Mouse (Mus musculus): Measurements from ENCODE around the gene Ros1. TPM values are rescaled to one million over a fixed set of nuclear protein-coding genes. Genes with fewer than 3 reads are reported as not detected.

Ros1 gene
- polyA plus RNA-seq, 1 experiment from 2014 or later, result not detected

GRCm38 (mm10) chr10:52106164-52106757 is 88.8 kb downstream of the Ros1 start:
- Histone ChIP-seq H3K4me2 (replicated peaks; ENCODE audit: low read depth, low read length) (no peak overlapping the region), H3K9me3 (ENCODE audit: control insufficient read depth, low read length) (no peaks in the 10 kb centered on the region), H3K36me3 (ENCODE audit: control insufficient read depth, insufficient read depth, low read length) (no peaks in the 10 kb centered on the region), H3K27me3 (ENCODE audit: control insufficient read depth, insufficient read depth, low read length) (no peaks in the 10 kb centered on the region), H3K4me3 (ENCODE audit: low read depth, low read length) (no peak overlapping the region), H3K27ac (ENCODE audit: low read depth, low read length) (no peak overlapping the region), H3K9ac (ENCODE audit: low read depth, low read length) (no peak overlapping the region), H3K4me1 (replicated peaks; ENCODE audit: control insufficient read depth, insufficient read depth, low read length) (no peaks in the 10 kb centered on the region)
- DNase-seq (ENCODE audit: low spot score) (peak; percentile 69), ATAC-seq (ENCODE audit: low FRiP score) (peak; percentile 79)
- WGBS, result 41% methylated on average over 4 of the region's 4 CpGs

- Histone ChIP-seq H3K4me3 (ENCODE audit: low read depth, low read length) (no peak overlapping the region), H3K36me3 (ENCODE audit: control insufficient read depth, insufficient read depth, low read length) (no peaks in the 10 kb centered on the region), H3K9me3 (ENCODE audit: control insufficient read depth, low read length) (no peaks in the 10 kb centered on the region), H3K4me1 (replicated peaks; ENCODE audit: control insufficient read depth, insufficient read depth, low read length) (no peaks in the 10 kb centered on the region), H3K4me2 (replicated peaks; ENCODE audit: low read depth, low read length) (no peak overlapping the region), H3K27me3 (ENCODE audit: control insufficient read depth, insufficient read depth, low read length) (no peaks in the 10 kb centered on the region), H3K9ac (ENCODE audit: low read depth, low read length) (no peak overlapping the region), H3K27ac (ENCODE audit: low read depth, low read length) (no peak overlapping the region)
- 86% methylated on average over 1 of the region's 1 CpGs for WGBS
- ATAC-seq (ENCODE audit: low FRiP score) (no peak), DNase-seq (ENCODE audit: low spot score) (no peak)
Observed at GRCm38 (mm10) chr10:52101273-52101672, 93.8 kb downstream of the Ros1 start.

- Histone ChIP-seq H3K4me3 (ENCODE audit: low read depth, low read length) (no peak overlapping the region), H3K36me3 (ENCODE audit: control insufficient read depth, insufficient read depth, low read length) (no peaks in the 10 kb centered on the region), H3K4me2 (replicated peaks; ENCODE audit: low read depth, low read length) (no peak overlapping the region), H3K9me3 (ENCODE audit: control insufficient read depth, low read length) (no peaks in the 10 kb centered on the region), H3K4me1 (replicated peaks; ENCODE audit: control insufficient read depth, insufficient read depth, low read length) (no peaks in the 10 kb centered on the region), H3K27me3 (ENCODE audit: control insufficient read depth, insufficient read depth, low read length) (no peaks in the 10 kb centered on the region), H3K9ac (ENCODE audit: low read depth, low read length) (no peak overlapping the region), H3K27ac (ENCODE audit: low read depth, low read length) (no peak overlapping the region)
- DNase-seq (ENCODE audit: low spot score) (no peak), ATAC-seq (ENCODE audit: low FRiP score) (no peak)
- 91% methylated on average over 4 of the region's 4 CpGs for WGBS
Observed at GRCm38 (mm10) chr10:52092181-52092580, 102.9 kb downstream of the Ros1 start.

DNA sequence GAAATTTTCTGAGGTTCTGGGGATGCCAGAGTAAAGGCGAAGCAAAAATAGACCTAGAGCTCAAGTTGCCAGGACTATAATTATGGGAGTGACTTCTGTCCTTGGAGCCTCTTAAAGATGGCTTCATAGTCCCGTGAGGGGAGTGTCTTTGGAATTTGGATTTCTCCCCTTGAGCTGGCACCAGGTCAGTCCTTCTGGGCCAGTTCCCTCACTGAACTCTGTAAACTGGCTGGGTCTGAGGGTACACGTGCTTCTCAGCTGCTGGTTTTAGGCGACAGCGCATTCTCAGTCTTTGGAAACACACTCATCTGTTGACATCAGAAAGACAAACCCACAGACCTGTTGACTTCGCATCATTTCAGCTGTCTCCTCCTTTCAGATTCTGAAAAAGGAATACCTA is 108.4 kb downstream of the Ros1 start:
- Histone ChIP-seq H3K9ac (ENCODE audit: low read depth, low read length) (no peak overlapping the region), H3K4me3 (ENCODE audit: low read depth, low read length) (no peak overlapping the region), H3K4me2 (replicated peaks; ENCODE audit: low read depth, low read length) (no peak overlapping the region), H3K27ac (ENCODE audit: low read depth, low read length) (no peak overlapping the region), H3K9me3 (ENCODE audit: control insufficient read depth, low read length) (no peaks in the 10 kb centered on the region), H3K27me3 (ENCODE audit: control insufficient read depth, insufficient read depth, low read length) (no peaks in the 10 kb centered on the region), H3K4me1 (replicated peaks; ENCODE audit: control insufficient read depth, insufficient read depth, low read length) (no peaks in the 10 kb centered on the region), H3K36me3 (ENCODE audit: control insufficient read depth, insufficient read depth, low read length) (no peaks in the 10 kb centered on the region)
- 83% methylated on average over 6 of the region's 6 CpGs for WGBS
- ATAC-seq (ENCODE audit: low FRiP score) (no peak), DNase-seq (ENCODE audit: low spot score) (no peak)

GRCm38 (mm10) chr10:52072482-52072881 is 122.6 kb downstream of the Ros1 start:
- Histone ChIP-seq H3K4me2 (replicated peaks; ENCODE audit: low read depth, low read length) (no peak overlapping the region), H3K4me3 (ENCODE audit: low read depth, low read length) (no peak overlapping the region), H3K4me1 (replicated peaks; ENCODE audit: control insufficient read depth, insufficient read depth, low read length) (no peaks in the 10 kb centered on the region), H3K27ac (ENCODE audit: low read depth, low read length) (no peak overlapping the region), H3K36me3 (ENCODE audit: control insufficient read depth, insufficient read depth, low read length) (no peaks in the 10 kb centered on the region), H3K27me3 (ENCODE audit: control insufficient read depth, insufficient read depth, low read length) (no peaks in the 10 kb centered on the region), H3K9me3 (ENCODE audit: control insufficient read depth, low read length) (no peaks in the 10 kb centered on the region), H3K9ac (ENCODE audit: low read depth, low read length) (no peak overlapping the region)
- ATAC-seq (ENCODE audit: low FRiP score) (peak; percentile 65; the same call in 1 of the 2 replicates), DNase-seq (ENCODE audit: low spot score) (peak; percentile 65)

GRCm38 (mm10) chr10:52048287-52048686 is 146.8 kb downstream of the Ros1 start:
- WGBS, result 74% methylated on average over 3 of the region's 3 CpGs
- H3K4me3 ChIP-seq (ENCODE audit: low read depth, low read length), result no peak overlapping the region
- no peak overlapping the region for H3K9ac ChIP-seq (ENCODE audit: low read depth, low read length)
- no peaks in the 10 kb centered on the region for H3K4me1 ChIP-seq (replicated peaks; ENCODE audit: control insufficient read depth, insufficient read depth, low read length)
- H3K27ac ChIP-seq (ENCODE audit: low read depth, low read length), result no peak overlapping the region
- no peak for ATAC-seq (ENCODE audit: low FRiP score)
- no peaks in the 10 kb centered on the region for H3K9me3 ChIP-seq (ENCODE audit: control insufficient read depth, low read length)
- H3K27me3 ChIP-seq (ENCODE audit: control insufficient read depth, insufficient read depth, low read length), result no peaks in the 10 kb centered on the region
- no peak for DNase-seq (ENCODE audit: low spot score)
- no peak overlapping the region for H3K4me2 ChIP-seq (replicated peaks; ENCODE audit: low read depth, low read length)
- no peaks in the 10 kb centered on the region for H3K36me3 ChIP-seq (ENCODE audit: control insufficient read depth, insufficient read depth, low read length)

DNA sequence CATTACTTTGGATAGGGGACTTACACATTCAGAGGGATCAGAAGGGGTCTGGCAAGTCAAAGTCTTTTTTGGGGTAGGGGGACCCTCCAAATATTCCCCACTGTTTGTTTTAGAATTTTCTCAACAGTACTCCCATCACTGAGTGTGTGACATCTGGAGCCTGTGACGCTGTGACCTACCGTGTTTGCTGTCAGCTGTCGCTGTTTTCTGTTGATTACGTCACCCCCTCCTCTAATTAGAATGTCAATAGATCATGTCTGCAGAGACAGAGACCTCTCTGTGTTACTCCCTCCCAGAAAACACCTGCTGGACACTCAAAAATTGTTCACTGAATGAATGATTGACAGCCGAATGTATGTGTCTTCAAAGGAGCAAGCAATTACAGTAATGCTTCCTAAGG is 152.0 kb downstream of the Ros1 start:
- H3K4me1 ChIP-seq (replicated peaks; ENCODE audit: control insufficient read depth, insufficient read depth, low read length), result no peaks in the 10 kb centered on the region
- no peak overlapping the region for H3K4me2 ChIP-seq (replicated peaks; ENCODE audit: low read depth, low read length)
- 72% methylated on average over 5 of the region's 5 CpGs for WGBS
- no peak overlapping the region for H3K27ac ChIP-seq (ENCODE audit: low read depth, low read length)
- H3K9ac ChIP-seq (ENCODE audit: low read depth, low read length), result no peak overlapping the region
- no peak overlapping the region for H3K4me3 ChIP-seq (ENCODE audit: low read depth, low read length)
- DNase-seq (ENCODE audit: low spot score) (no peak), ATAC-seq (ENCODE audit: low FRiP score) (no peak)
- no peaks in the 10 kb centered on the region for H3K27me3 ChIP-seq (ENCODE audit: control insufficient read depth, insufficient read depth, low read length)
- no peaks in the 10 kb centered on the region for H3K36me3 ChIP-seq (ENCODE audit: control insufficient read depth, insufficient read depth, low read length)
- H3K9me3 ChIP-seq (ENCODE audit: control insufficient read depth, low read length), result no peaks in the 10 kb centered on the region

- Histone ChIP-seq H3K9me3 (ENCODE audit: control insufficient read depth, low read length) (no peaks in the 10 kb centered on the region), H3K27me3 (ENCODE audit: control insufficient read depth, insufficient read depth, low read length) (no peaks in the 10 kb centered on the region), H3K27ac (ENCODE audit: low read depth, low read length) (no peak overlapping the region), H3K9ac (ENCODE audit: low read depth, low read length) (no peak overlapping the region), H3K4me2 (replicated peaks; ENCODE audit: low read depth, low read length) (no peak overlapping the region), H3K4me1 (replicated peaks; ENCODE audit: control insufficient read depth, insufficient read depth, low read length) (no peaks in the 10 kb centered on the region), H3K4me3 (ENCODE audit: low read depth, low read length) (no peak overlapping the region), H3K36me3 (ENCODE audit: control insufficient read depth, insufficient read depth, low read length) (no peaks in the 10 kb centered on the region)
- 70% methylated on average over 1 of the region's 1 CpGs for WGBS
- no peak for DNase-seq (ENCODE audit: low spot score)
- no peak for ATAC-seq (ENCODE audit: low FRiP score)
Observed at GRCm38 (mm10) chr10:52039392-52039791, 155.7 kb downstream of the Ros1 start.

DNA sequence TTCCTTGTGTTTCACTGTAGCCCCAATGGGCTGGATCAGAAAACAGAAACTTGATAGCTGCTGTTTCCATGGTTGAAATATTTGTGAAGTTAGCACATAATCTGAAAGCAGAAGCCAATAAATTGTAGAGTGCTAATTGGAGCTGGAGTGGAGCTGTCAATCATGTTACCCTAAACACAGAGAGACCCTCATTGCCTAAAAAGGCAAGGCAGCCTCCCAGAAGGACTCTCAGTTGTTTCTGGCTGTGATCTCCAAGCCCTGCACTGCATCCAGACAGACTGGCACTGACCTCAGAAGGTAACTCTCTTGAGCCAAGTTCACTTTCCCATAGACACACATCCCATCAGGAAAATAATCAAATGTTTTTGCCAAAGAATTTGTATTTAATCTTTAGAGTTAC is 161.3 kb downstream of the Ros1 start:
- no peak for ATAC-seq (ENCODE audit: low FRiP score)
- no peak overlapping the region for H3K4me3 ChIP-seq (ENCODE audit: low read depth, low read length)
- H3K4me2 ChIP-seq (replicated peaks; ENCODE audit: low read depth, low read length), result no peak overlapping the region
- H3K9ac ChIP-seq (ENCODE audit: low read depth, low read length), result no peak overlapping the region
- H3K27ac ChIP-seq (ENCODE audit: low read depth, low read length), result no peak overlapping the region
- no peaks in the 10 kb centered on the region for H3K4me1 ChIP-seq (replicated peaks; ENCODE audit: control insufficient read depth, insufficient read depth, low read length)
- no peaks in the 10 kb centered on the region for H3K36me3 ChIP-seq (ENCODE audit: control insufficient read depth, insufficient read depth, low read length)
- peaks cover 11% of the 10 kb centered on the region for H3K27me3 ChIP-seq (ENCODE audit: control insufficient read depth, insufficient read depth, low read length)
- H3K9me3 ChIP-seq (ENCODE audit: control insufficient read depth, low read length), result no peaks in the 10 kb centered on the region
- DNase-seq (ENCODE audit: low spot score), result no peak

Data from hindbrain, embryonic 11.5 days (tissue).